Mouse (Mus musculus): Measurements from ENCODE around the gene D230025D16Rik.

DNA sequence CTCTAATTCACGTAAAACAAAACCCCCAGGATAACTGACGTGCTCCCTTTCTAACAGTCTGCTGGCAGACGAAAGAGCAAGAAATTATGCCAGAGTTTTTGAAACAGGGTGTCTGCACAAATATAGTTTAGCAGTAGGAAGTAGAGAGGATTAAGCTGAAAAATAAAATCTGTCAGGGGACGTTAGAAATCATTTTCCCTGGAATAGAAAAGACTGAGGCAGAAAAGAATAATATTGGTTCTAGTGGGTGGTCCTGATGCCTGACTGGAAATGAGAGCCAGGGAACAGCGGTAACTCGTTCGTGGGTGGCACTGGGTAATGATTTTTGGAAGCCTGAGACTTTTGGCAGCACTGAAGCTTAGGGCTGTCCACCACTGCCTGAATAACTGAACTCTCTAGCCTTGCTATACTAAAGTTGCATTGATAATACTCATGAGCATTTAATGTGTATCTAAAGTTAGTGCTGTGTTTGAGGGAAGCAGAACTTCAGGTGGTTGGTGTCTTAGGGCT, 18.1 kb upstream of the D230025D16Rik start:
- no peak for TF ChIP-seq EP300 (optimal IDR thresholded peaks at IDR 0.05)
- TF ChIP-seq CTCF (IDR thresholded peaks at IDR 0.05; ENCODE audit: low read depth) = no peak

Measured in stomach, postnatal 0 days (tissue).